Comparison of ENCODE assay signal across 14 mouse cellular contexts in genomic region chr16:20265089-20265488, GRCm38 (mm10).
"Had no signal": no experiment of that assay in that cellular context is flagged by ENCODE, and none has a peak within 500 bp of the region (broad histone marks: within the 10 kb centered on the region; RNA-seq: fewer than 3 reads in every experiment).

No protein-coding gene starts in this region.

- H3K4me2 ChIP-seq: limb, embryonic 12.5 days; liver, embryonic 13.5 days; midbrain, embryonic 11.5 days; midbrain, embryonic 15.5 days had no signal

- H3K36me3 ChIP-seq: limb, embryonic 12.5 days; liver, embryonic 13.5 days; midbrain, embryonic 15.5 days had no signal

- H3K27ac ChIP-seq: kidney, postnatal 0 days; limb, embryonic 12.5 days; liver, embryonic 13.5 days; midbrain, embryonic 15.5 days; stomach, postnatal 0 days had no signal

- H3K27me3 ChIP-seq: liver, embryonic 13.5 days; midbrain, embryonic 15.5 days had no signal

- DNase-seq: kidney, postnatal 36 days; layer of hippocampus, adult 9-11 months; layer of hippocampus, postnatal 36 days; liver; liver, embryonic 13.5 days; lung, adult 18-20 months; lung, postnatal 4 days; thymus, postnatal 4 days had no signal

- H3K9me3 ChIP-seq: limb, embryonic 12.5 days; liver, embryonic 13.5 days; megakaryocyte, embryonic 14.5 days; midbrain, embryonic 15.5 days had no signal

- H3K4me3 ChIP-seq: limb, embryonic 12.5 days; liver, embryonic 13.5 days; megakaryocyte, embryonic 14.5 days; midbrain, embryonic 15.5 days had no signal

- ATAC-seq: midbrain, embryonic 15.5 days had no signal

- H3K4me1 ChIP-seq: limb, embryonic 12.5 days; liver, embryonic 13.5 days; megakaryocyte, embryonic 14.5 days; midbrain, embryonic 15.5 days had no signal

- H3K9ac ChIP-seq: limb, embryonic 12.5 days; liver, embryonic 13.5 days; midbrain, embryonic 15.5 days had no signal
